ENCODE assay signal across 29 mouse cellular contexts in the genomic region with DNA sequence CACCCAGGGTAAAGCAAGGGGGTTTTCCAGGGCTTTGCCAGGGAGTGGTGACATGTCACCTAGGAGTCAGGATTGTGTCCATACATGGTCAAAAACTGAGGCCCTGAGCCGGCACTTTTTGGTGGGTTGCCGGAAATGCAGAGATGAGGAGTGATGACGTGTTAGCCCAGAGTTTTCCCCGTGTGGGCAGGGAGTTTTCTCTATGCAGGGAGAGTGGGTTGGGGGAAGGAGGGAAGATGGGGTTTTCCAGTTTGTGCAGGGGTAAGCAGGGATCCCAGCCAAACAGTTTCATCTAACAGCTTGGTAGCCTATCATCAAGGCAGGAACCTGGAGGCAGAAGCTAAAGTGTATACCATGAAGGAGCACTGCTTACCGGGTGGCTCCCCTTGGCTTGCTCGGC.
DNase-seq lines count a peak whose midpoint lies in the region; ATAC-seq and TF ChIP-seq lines count a peak whose summit lies in the region.
"Had no signal": no experiment of that assay in that cellular context is flagged by ENCODE, and none has a peak within 500 bp of the region (broad histone marks: within the 10 kb centered on the region; RNA-seq: fewer than 3 reads in every experiment).

No protein-coding gene starts in this region.

- no peak overlapping the region for H3K4me3 ChIP-seq in kidney, adult 2 months (ENCODE audit: insufficient read depth, low read depth, low read length)
- H3K4me3 ChIP-seq: embryonic facial prominence, embryonic 13.5 days; embryonic facial prominence, embryonic 15.5 days; erythroblast, embryonic 14.5 days; forebrain, embryonic 10.5 days; forebrain, embryonic 13.5 days; forebrain, embryonic 15.5 days had no signal

- H3K27ac ChIP-seq in kidney, adult 2 months (ENCODE audit: insufficient read depth, low read depth, low read length) = no peak overlapping the region
- H3K27ac ChIP-seq: embryonic facial prominence, embryonic 13.5 days; embryonic facial prominence, embryonic 15.5 days; forebrain, embryonic 10.5 days; forebrain, embryonic 13.5 days; forebrain, embryonic 15.5 days had no signal

- 89% methylated on average over 6 of the region's 6 CpGs for WGBS in kidney, adult 2 months

- H3K36me3 ChIP-seq in kidney, adult 2 months (ENCODE audit: control insufficient read depth, insufficient read depth, low read length) = no peaks in the 10 kb centered on the region
- H3K36me3 ChIP-seq: embryonic facial prominence, embryonic 13.5 days; embryonic facial prominence, embryonic 15.5 days; forebrain, embryonic 10.5 days; forebrain, embryonic 15.5 days; G1E had no signal

- TF ChIP-seq CTCF in kidney, adult 2 months (conservative IDR thresholded peaks at IDR 0.05; ENCODE audit: insufficient read depth, insufficient read length, low read depth, low read length) = no peak

- H3K27me3 ChIP-seq in kidney, adult 2 months (replicated peaks; ENCODE audit: control insufficient read depth, insufficient read depth, low read length) = no peaks in the 10 kb centered on the region
- H3K27me3 ChIP-seq: CH12.LX; embryonic facial prominence, embryonic 13.5 days; embryonic facial prominence, embryonic 15.5 days; forebrain, embryonic 13.5 days; forebrain, embryonic 15.5 days; Patski had no signal

- no peak for DNase-seq in frontal cortex, postnatal 25 days (ENCODE audit: low spot score in 2 of 2)
- peak; percentile 49 for DNase-seq in right cerebral cortex, adult 18-20 months
- DNase-seq in right cerebral cortex, postnatal 14 days = no peak
- peak; percentile 55 for DNase-seq in brain, adult 2 months (ENCODE audit: low read depth, low spot score)
- no peak for DNase-seq in kidney, adult 2 months
- DNase-seq: adrenal gland, adult 8-10 months; adrenal gland, postnatal 14 days; adrenal gland, postnatal 36 days; B cell, adult 2 months; cerebellum, adult 11 months; cerebellum, adult 18-20 months; cerebellum, adult 8-10 months; cerebellum, adult 9-11 months; cerebellum, postnatal 14 days; cerebellum, postnatal 36 days; embryo, embryonic 11 days; forebrain, postnatal 0 days had no signal

- no peaks in the 10 kb centered on the region for H3K4me1 ChIP-seq in kidney, adult 2 months (ENCODE audit: control insufficient read depth, insufficient read depth, low read length)

- ATAC-seq in frontal cortex, adult (ENCODE audit: low TSS enrichment) = peak; percentile 18; the same call in 1 of the 2 replicates
- ATAC-seq: activated CD4-positive, CD25-positive, alpha-beta regulatory T cell, adult 4 months; CD4-positive, CD25-positive, alpha-beta regulatory T cell, adult 4 months; forebrain, embryonic 13.5 days; forebrain, embryonic 15.5 days; forebrain, postnatal 0 days; Patski had no signal

- no peak for TF ChIP-seq POLR2A in kidney, adult 2 months (IDR thresholded peaks at IDR 0.05; ENCODE audit: low read depth, low read length)

Comparison
In these comparisons a context has a peak if more than half of its experiments do, and no peak if none do; other contexts are left out.
1. DNase-seq: peak in right cerebral cortex, adult 18-20 months (single experiment) and brain, adult 2 months (single experiment); none in frontal cortex, postnatal 25 days (0 of 2), right cerebral cortex, postnatal 14 days (single experiment) and kidney, adult 2 months (single experiment).